Mouse (Mus musculus) myocyte (in vitro differentiated cells): ENCODE results near the gene Usp24.

ENCODE experiments used
- MYOD1 ChIP-seq, 3 experiments: IDR thresholded peaks; one replicate each; pipeline ENCODE4 v1.6.1; 2011; ENCODE audit warnings: control low read depth in 2 of 3, low read depth in 2 of 3, mild to moderate bottlenecking in 2 of 3, moderate library complexity in 1 of 3; ENCODE audit not compliant: insufficient read length in 2 of 3, control insufficient read depth in 1 of 3
- MYOG ChIP-seq, 3 experiments: IDR thresholded peaks; one replicate each; pipeline ENCODE4 v1.6.1; 2011; ENCODE audit warnings: control low read depth in 2 of 3, low read depth in 2 of 3, mild to moderate bottlenecking in 2 of 3; ENCODE audit not compliant: insufficient read length in 2 of 3, control insufficient read depth in 1 of 3, insufficient read depth in 1 of 3
- POLR2A ChIP-seq: IDR thresholded peaks from one replicate; pipeline ENCODE4 v1.6.1; 2011; ENCODE audit warnings: low read depth, mild to moderate bottlenecking, control low read depth, moderate library complexity; ENCODE audit not compliant: insufficient read length
- TCF12 ChIP-seq: IDR thresholded peaks from one replicate; pipeline ENCODE4 v1.6.1; 2011; ENCODE audit warnings: mild to moderate bottlenecking, control low read depth; ENCODE audit not compliant: poor library complexity, insufficient read depth, severe bottlenecking
- USF1 ChIP-seq: IDR thresholded peaks from one replicate; pipeline ENCODE4 v1.6.1; 2011; ENCODE audit warnings: low read depth, mild to moderate bottlenecking, control low read depth, moderate library complexity

- no peak for TF ChIP-seq USF1
- no peak for TF ChIP-seq MYOD1 (IDR thresholded peaks at IDR 0.05; ENCODE audit: control insufficient read depth in 1 of 3, insufficient read length in 2 of 3, low read depth in 2 of 3)
- no peak for TF ChIP-seq POLR2A
- TF ChIP-seq MYOG (IDR thresholded peaks at IDR 0.05; ENCODE audit: control insufficient read depth in 1 of 3, insufficient read depth in 1 of 3, insufficient read length in 2 of 3, low read depth in 2 of 3): no peak
- no peak for TF ChIP-seq TCF12
These were observed 120.5 kb downstream of the Usp24 start for GRCm38 (mm10) chr4:106436475-106436874.
